Comparison of ENCODE assay signal across 13 mouse cellular contexts in genomic region chr10:127077515-127077914, GRCm38 (mm10). TPM values are rescaled to one million over a fixed set of nuclear protein-coding genes. Genes with fewer than 3 reads are reported as not detected.
A peak's percentile ranks its signal among the peaks of the same experiment; 100 is the strongest.
DNase-seq lines count a peak whose midpoint lies in the region; ATAC-seq and TF ChIP-seq lines count a peak whose summit lies in the region.
"Had no signal": no experiment of that assay in that cellular context is flagged by ENCODE, and none has a peak within 500 bp of the region (broad histone marks: within the 10 kb centered on the region; RNA-seq: fewer than 3 reads in every experiment).

No protein-coding gene starts in this region.

- H3K27ac ChIP-seq in layer of hippocampus, adult 2 months, result peak overlapping the region; percentile 98
- H3K27ac ChIP-seq in forebrain, embryonic 10.5 days, result 0 out of 2 replicates have a peak overlapping the region, but pooled peaks have one; percentile 25
- peak overlapping the region; percentile 92 for H3K27ac ChIP-seq in hindbrain, embryonic 16.5 days (ENCODE audit: low read depth, low read length)
- H3K27ac ChIP-seq in neural tube, embryonic 14.5 days (ENCODE audit: low read depth, low read length), result peak overlapping the region; percentile 24; the same call in 1 of the 2 replicates
- H3K27ac ChIP-seq in heart, embryonic 11.5 days (ENCODE audit: low read depth, low read length), result no peak overlapping the region
- H3K27ac ChIP-seq in lung, postnatal 0 days (ENCODE audit: low read length), result no peak overlapping the region
- H3K27ac ChIP-seq: lung, embryonic 15.5 days had no signal

- H3K4me2 ChIP-seq in hindbrain, embryonic 16.5 days (ENCODE audit: low read length), result peak overlapping the region; percentile 86
- peak overlapping the region; percentile 91 for H3K4me2 ChIP-seq in neural tube, embryonic 14.5 days (ENCODE audit: low read depth, low read length)
- no peak overlapping the region for H3K4me2 ChIP-seq in heart, embryonic 11.5 days
- H3K4me2 ChIP-seq in lung, postnatal 0 days (replicated peaks; ENCODE audit: low read depth, low read length), result no peak overlapping the region

- ATAC-seq in hindbrain, embryonic 16.5 days, result no peak; the same call in 1 of the 2 replicates
- ATAC-seq in neural tube, embryonic 14.5 days (ENCODE audit: low read depth), result no peak
- ATAC-seq in heart, embryonic 11.5 days (replicated peaks; ENCODE audit: insufficient number of reproducible peaks, low FRiP score, low TSS enrichment), result no peak
- no peak for ATAC-seq in lung, postnatal 0 days
- ATAC-seq: intestine, postnatal 0 days had no signal

- no peak for TF ChIP-seq EP300 in lung, postnatal 0 days (IDR thresholded peaks at IDR 0.05)

- no peaks in the 10 kb centered on the region for H3K36me3 ChIP-seq in forebrain, embryonic 10.5 days (replicated peaks)
- H3K36me3 ChIP-seq in hindbrain, embryonic 16.5 days (ENCODE audit: control insufficient read depth, insufficient read depth, low read length), result no peaks in the 10 kb centered on the region
- H3K36me3 ChIP-seq in neural tube, embryonic 14.5 days (ENCODE audit: control insufficient read depth, insufficient read depth, low read length), result no peaks in the 10 kb centered on the region
- H3K36me3 ChIP-seq in heart, embryonic 11.5 days (ENCODE audit: control insufficient read depth, insufficient read depth, low read length), result no peaks in the 10 kb centered on the region
- no peaks in the 10 kb centered on the region for H3K36me3 ChIP-seq in lung, postnatal 0 days (ENCODE audit: insufficient read depth, low read length)
- H3K36me3 ChIP-seq: G1E; lung, embryonic 15.5 days had no signal

- no peak for DNase-seq in layer of hippocampus, adult 2 months (ENCODE audit: low spot score in 2 of 2)
- DNase-seq in layer of hippocampus, adult 8-10 months (ENCODE audit: low spot score in 2 of 2), result no peak
- no peak for DNase-seq in forebrain, embryonic 10.5 days (ENCODE audit: extremely low spot score, low spot score)
- DNase-seq in lung, adult 18-20 months, result no peak
- DNase-seq in lung, postnatal 0 days (ENCODE audit: low spot score), result no peak
- DNase-seq: thymus, postnatal 14 days had no signal

- peak overlapping the region; percentile 81 for H3K4me3 ChIP-seq in layer of hippocampus, adult 2 months
- peak overlapping the region; percentile 68 for H3K4me3 ChIP-seq in forebrain, embryonic 10.5 days
- H3K4me3 ChIP-seq in hindbrain, embryonic 16.5 days (ENCODE audit: low read length), result peak overlapping the region; percentile 83
- peak overlapping the region; percentile 80 for H3K4me3 ChIP-seq in neural tube, embryonic 14.5 days (ENCODE audit: low read depth, low read length)
- H3K4me3 ChIP-seq in heart, embryonic 11.5 days (ENCODE audit: low read depth, low read length), result no peak overlapping the region
- H3K4me3 ChIP-seq in lung, postnatal 0 days (ENCODE audit: low read depth, low read length), result no peak overlapping the region
- H3K4me3 ChIP-seq: lung, embryonic 15.5 days had no signal

- TF ChIP-seq CTCF in layer of hippocampus, adult 2 months (conservative IDR thresholded peaks at IDR 0.05), result no peak
- TF ChIP-seq CTCF in lung, postnatal 0 days (IDR thresholded peaks at IDR 0.05), result no peak

- 5% methylated on average over 10 of the region's 10 CpGs for WGBS in forebrain, embryonic 10.5 days
- WGBS in hindbrain, embryonic 16.5 days, result 8% methylated on average over 10 of the region's 10 CpGs
- 4% methylated on average over 10 of the region's 10 CpGs for WGBS in neural tube, embryonic 14.5 days
- 9% methylated on average over 10 of the region's 10 CpGs for WGBS in heart, embryonic 11.5 days (ENCODE audit: insufficient replicate concordance)
- WGBS in lung, postnatal 0 days, result 12% methylated on average over 10 of the region's 10 CpGs

- H3K9ac ChIP-seq in hindbrain, embryonic 16.5 days (ENCODE audit: low read depth, low read length), result peak overlapping the region; percentile 49
- H3K9ac ChIP-seq in neural tube, embryonic 14.5 days (replicated peaks; ENCODE audit: low read depth, low read length), result 0 out of 2 replicates have a peak overlapping the region, but pooled peaks have one; percentile 17
- no peak overlapping the region for H3K9ac ChIP-seq in heart, embryonic 11.5 days (ENCODE audit: low read depth, low read length)
- H3K9ac ChIP-seq in lung, postnatal 0 days (replicated peaks; ENCODE audit: low read depth), result no peak overlapping the region
- H3K9ac ChIP-seq: lung, embryonic 15.5 days had no signal

- peaks cover 59% of the 10 kb centered on the region for H3K4me1 ChIP-seq in forebrain, embryonic 10.5 days
- peaks cover 33% of the 10 kb centered on the region for H3K4me1 ChIP-seq in hindbrain, embryonic 16.5 days (ENCODE audit: control insufficient read depth, insufficient read depth, low read depth, low read length)
- peaks cover 31% of the 10 kb centered on the region for H3K4me1 ChIP-seq in neural tube, embryonic 14.5 days (ENCODE audit: control insufficient read depth, insufficient read depth, low read length)
- H3K4me1 ChIP-seq in heart, embryonic 11.5 days (ENCODE audit: control insufficient read depth, insufficient read depth, low read length), result peaks cover 12% of the 10 kb centered on the region
- H3K4me1 ChIP-seq in lung, postnatal 0 days (ENCODE audit: insufficient read depth, low read depth, low read length), result peaks cover 10% of the 10 kb centered on the region

- H3K27me3 ChIP-seq in forebrain, embryonic 10.5 days (ENCODE audit: poor library complexity, severe bottlenecking), result peaks cover 75% of the 10 kb centered on the region
- H3K27me3 ChIP-seq in hindbrain, embryonic 16.5 days (replicated peaks; ENCODE audit: control insufficient read depth, insufficient read depth, low read length), result no peaks in the 10 kb centered on the region
- 0 out of 2 replicates have a peak, but pooled peaks cover 4% of the 10 kb centered on the region for H3K27me3 ChIP-seq in neural tube, embryonic 14.5 days (ENCODE audit: control insufficient read depth, insufficient read depth, low read length)
- H3K27me3 ChIP-seq in heart, embryonic 11.5 days (ENCODE audit: control insufficient read depth, insufficient read depth, low read length), result peaks cover 71% of the 10 kb centered on the region
- peaks cover 49% of the 10 kb centered on the region for H3K27me3 ChIP-seq in lung, postnatal 0 days (replicated peaks; ENCODE audit: insufficient read depth, low read length)

- H3K9me3 ChIP-seq in forebrain, embryonic 10.5 days, result 0 out of 2 replicates have a peak, but pooled peaks cover 3% of the 10 kb centered on the region
- H3K9me3 ChIP-seq in hindbrain, embryonic 16.5 days (ENCODE audit: control insufficient read depth, low read length), result no peaks in the 10 kb centered on the region
- no peaks in the 10 kb centered on the region for H3K9me3 ChIP-seq in neural tube, embryonic 14.5 days (ENCODE audit: control insufficient read depth, low read length)
- H3K9me3 ChIP-seq in heart, embryonic 11.5 days (replicated peaks; ENCODE audit: control insufficient read depth, low read length), result no peaks in the 10 kb centered on the region
- no peaks in the 10 kb centered on the region for H3K9me3 ChIP-seq in lung, postnatal 0 days (ENCODE audit: low read length)
- H3K9me3 ChIP-seq: lung, embryonic 15.5 days had no signal

RNA-seq across cellular contexts. Expression of gene Agap2, which starts 2.4 kb away (rescaled TPM):
- 100 to 1,000 TPM; 820 to 844 TPM for total RNA-seq in layer of hippocampus, adult 2 months (2021)
- total RNA-seq in layer of hippocampus, adult 8-10 months (2022), result 100 to 1,000 TPM; 657 to 727 (median 692) TPM
- 0.10 and 0.23 TPM in 2 replicates for polyA plus RNA-seq in forebrain, embryonic 10.5 days (2016; fragmentation: Nextera tagmentation; extraction: Ambion mirVana)
- polyA plus RNA-seq in hindbrain, embryonic 16.5 days (2015; fragmentation: Nextera tagmentation; extraction: Ambion mirVana), result 3.4 and 4.2 TPM in 2 replicates
- 4.7 and 10.6 TPM in 2 replicates for polyA plus RNA-seq in neural tube, embryonic 14.5 days (2014; fragmentation: Nextera tagmentation; extraction: Ambion mirVana)
- 0.42 and 0.63 TPM in 2 replicates for polyA plus RNA-seq in heart, embryonic 11.5 days (2014; fragmentation: Nextera tagmentation; extraction: Ambion mirVana)
- polyA plus RNA-seq in lung, postnatal 0 days (2015; fragmentation: Nextera tagmentation; extraction: Ambion mirVana), result 0.04 and 0.32 TPM in 2 replicates

RNA-seq across cellular contexts. Expression of gene Tspan31, which starts 7.5 kb away (rescaled TPM):
- total RNA-seq in layer of hippocampus, adult 2 months (2021), result 10 to 100 TPM; 57.2 to 62.1 TPM
- total RNA-seq in layer of hippocampus, adult 8-10 months (2022), result 10 to 100 TPM; 62.9 to 68.4 (median 66.1) TPM
- polyA plus RNA-seq in forebrain, embryonic 10.5 days (2016; fragmentation: Nextera tagmentation; extraction: Ambion mirVana), result 188 and 190 TPM in 2 replicates
- 123 TPM in 2 replicates for polyA plus RNA-seq in hindbrain, embryonic 16.5 days (2015; fragmentation: Nextera tagmentation; extraction: Ambion mirVana)
- polyA plus RNA-seq in neural tube, embryonic 14.5 days (2014; fragmentation: Nextera tagmentation; extraction: Ambion mirVana), result 91.1 and 93.6 TPM in 2 replicates
- 106 and 115 TPM in 2 replicates for polyA plus RNA-seq in heart, embryonic 11.5 days (2014; fragmentation: Nextera tagmentation; extraction: Ambion mirVana)
- 99.5 and 110 TPM in 2 replicates for polyA plus RNA-seq in lung, postnatal 0 days (2015; fragmentation: Nextera tagmentation; extraction: Ambion mirVana)

RNA-seq across cellular contexts. Expression of gene Cdk4, which starts 14.2 kb away (rescaled TPM):
- 10 to 100 TPM; 84.6 to 94.8 TPM for total RNA-seq in layer of hippocampus, adult 2 months (2021)
- 10 to 100 TPM; 84.1 to 95.2 (median 91.1) TPM for total RNA-seq in layer of hippocampus, adult 8-10 months (2022)
- polyA plus RNA-seq in forebrain, embryonic 10.5 days (2016; fragmentation: Nextera tagmentation; extraction: Ambion mirVana), result 3,005 and 3,066 TPM in 2 replicates
- polyA plus RNA-seq in hindbrain, embryonic 16.5 days (2015; fragmentation: Nextera tagmentation; extraction: Ambion mirVana), result 669 and 724 TPM in 2 replicates
- 657 and 756 TPM in 2 replicates for polyA plus RNA-seq in neural tube, embryonic 14.5 days (2014; fragmentation: Nextera tagmentation; extraction: Ambion mirVana)
- 1,419 and 1,452 TPM in 2 replicates for polyA plus RNA-seq in heart, embryonic 11.5 days (2014; fragmentation: Nextera tagmentation; extraction: Ambion mirVana)
- polyA plus RNA-seq in lung, postnatal 0 days (2015; fragmentation: Nextera tagmentation; extraction: Ambion mirVana), result 358 and 362 TPM in 2 replicates

RNA-seq across cellular contexts. Expression of gene March9, which starts 17.5 kb away (rescaled TPM):
- 10 to 100 TPM; 19.8 TPM for total RNA-seq in layer of hippocampus, adult 2 months (2021)
- total RNA-seq in layer of hippocampus, adult 8-10 months (2022), result 10 to 100 TPM; 14.8 to 21.9 (median 20.4) TPM
- polyA plus RNA-seq in forebrain, embryonic 10.5 days (2016; fragmentation: Nextera tagmentation; extraction: Ambion mirVana), result 1.1 and 1.2 TPM in 2 replicates
- 5.2 and 6.0 TPM in 2 replicates for polyA plus RNA-seq in hindbrain, embryonic 16.5 days (2015; fragmentation: Nextera tagmentation; extraction: Ambion mirVana)
- polyA plus RNA-seq in neural tube, embryonic 14.5 days (2014; fragmentation: Nextera tagmentation; extraction: Ambion mirVana), result 9.7 and 13.2 TPM in 2 replicates
- polyA plus RNA-seq in heart, embryonic 11.5 days (2014; fragmentation: Nextera tagmentation; extraction: Ambion mirVana), result 0.21 and 0.39 TPM in 2 replicates
- 0.63 and 0.86 TPM in 2 replicates for polyA plus RNA-seq in lung, postnatal 0 days (2015; fragmentation: Nextera tagmentation; extraction: Ambion mirVana)
- total RNA-seq: monocyte, adult 5-6 weeks had no signal

RNA-seq across cellular contexts. Expression of gene Cyp27b1, which starts 29.5 kb away (rescaled TPM):
- 1 to 10 TPM; 1.0 to 1.1 TPM for total RNA-seq in layer of hippocampus, adult 2 months (2021)
- total RNA-seq in layer of hippocampus, adult 8-10 months (2022), result 1 to 10 TPM in 1 of 4 experiments, under 1 TPM in 3; 0.14 to 1.1 (median 0.48) TPM
- 0.11 and 0.16 TPM in 2 replicates for polyA plus RNA-seq in forebrain, embryonic 10.5 days (2016; fragmentation: Nextera tagmentation; extraction: Ambion mirVana)
- polyA plus RNA-seq in hindbrain, embryonic 16.5 days (2015; fragmentation: Nextera tagmentation; extraction: Ambion mirVana), result 0.12 and 0.18 TPM in 2 replicates
- polyA plus RNA-seq in neural tube, embryonic 14.5 days (2014; fragmentation: Nextera tagmentation; extraction: Ambion mirVana), result 0.14 TPM in 1 of 2 replicates, not detected in the other
- polyA plus RNA-seq in heart, embryonic 11.5 days (2014; fragmentation: Nextera tagmentation; extraction: Ambion mirVana), result 0.11 and 0.13 TPM in 2 replicates
- polyA plus RNA-seq in lung, postnatal 0 days (2015; fragmentation: Nextera tagmentation; extraction: Ambion mirVana), result 0.13 TPM in 1 of 2 replicates, not detected in the other
- total RNA-seq: monocyte, adult 5-6 weeks had no signal
- polyA plus RNA-seq: intestine, postnatal 0 days had no signal

Comparison
In these comparisons a context has a peak if more than half of its experiments do, and no peak if none do; other contexts are left out.
1. H3K27ac ChIP-seq: peak in layer of hippocampus, adult 2 months (single experiment), forebrain, embryonic 10.5 days (single experiment), hindbrain, embryonic 16.5 days (single experiment) and neural tube, embryonic 14.5 days (single experiment); none in heart, embryonic 11.5 days (single experiment) and lung, postnatal 0 days (single experiment).
2. H3K4me3 ChIP-seq: peak in layer of hippocampus, adult 2 months (single experiment), forebrain, embryonic 10.5 days (single experiment), hindbrain, embryonic 16.5 days (single experiment) and neural tube, embryonic 14.5 days (single experiment); none in heart, embryonic 11.5 days (single experiment) and lung, postnatal 0 days (single experiment).
3. H3K4me2 ChIP-seq: peak in hindbrain, embryonic 16.5 days (single experiment) and neural tube, embryonic 14.5 days (single experiment); none in heart, embryonic 11.5 days (single experiment) and lung, postnatal 0 days (single experiment).
4. H3K9ac ChIP-seq: peak in hindbrain, embryonic 16.5 days (single experiment) and neural tube, embryonic 14.5 days (single experiment); none in heart, embryonic 11.5 days (single experiment) and lung, postnatal 0 days (single experiment).